Mouse (Mus musculus) liver, adult 2 months (tissue): ENCODE measurements at regions not wholly inside any gene's neighbourhood (a gene's known extent, or its start where the extent isn't known, plus 50 kb on each side); places are given as distances from the start of the nearest gene placed in this dataset.

Experiments used
- CTCF ChIP-seq: fragments of 200-500 bp; IDR thresholded peaks from 2 replicates; pipeline ENCODE4 v1.5.1; 2011; ENCODE audit warnings: low read depth, low read length, control low read depth
- POLR2A ChIP-seq: fragments of 200-500 bp; IDR thresholded peaks from 2 replicates; pipeline ENCODE4 v1.6.1; 2011; ENCODE audit warnings: low read length, control low read depth; ENCODE audit not compliant: insufficient read depth; ENCODE audit errors: extremely low read depth

DNA sequence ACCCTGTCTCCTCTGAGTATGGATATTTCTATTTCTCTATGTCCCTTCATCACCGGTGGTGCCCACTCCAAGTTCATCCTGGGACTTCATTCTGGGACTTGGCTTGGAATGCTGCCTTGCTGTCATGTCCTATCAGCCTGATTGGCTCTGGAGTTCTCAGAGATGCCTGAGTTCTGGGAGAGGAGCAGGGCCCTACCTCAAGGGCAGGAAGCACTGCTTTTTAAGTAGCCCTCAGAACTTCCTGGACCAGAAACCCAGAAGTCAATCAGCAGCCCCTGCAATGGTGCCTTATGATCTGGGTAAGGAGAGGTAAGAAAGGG lies 228.2 kb upstream of the Zfp703 start:
- TF ChIP-seq CTCF: no peak
- TF ChIP-seq POLR2A: no peak
